Mouse (Mus musculus): ENCODE data around the gene Mrpl17. TPM values are rescaled to one million over a fixed set of nuclear protein-coding genes. Genes with fewer than 3 reads are reported as not detected.
"Not testable (repeated sequence)": the region's sequence is repeated elsewhere in the genome, so short reads cannot be mapped to it uniquely, and the experiment has no call there.

Mrpl17 gene
- total RNA-seq (2021): 100 to 1,000 TPM in 1 of 2 experiments, 10 to 100 TPM in 1; 98.2 to 104 TPM
- long read RNA-seq, experiment 1, full-length matches to known transcripts: 142 of 147 reads
- long read RNA-seq, experiment 1, partial matches to known transcripts: 1 of 147 reads
- long read RNA-seq, experiment 1, other reads (novel, unspliced or antisense): 4 of 147 reads
- long read RNA-seq, experiment 2, full-length matches to known transcripts: 115 of 117 reads
- long read RNA-seq, experiment 2, partial matches to known transcripts: 0 of 117 reads
- long read RNA-seq, experiment 2, other reads (novel, unspliced or antisense): 2 of 117 reads

DNA sequence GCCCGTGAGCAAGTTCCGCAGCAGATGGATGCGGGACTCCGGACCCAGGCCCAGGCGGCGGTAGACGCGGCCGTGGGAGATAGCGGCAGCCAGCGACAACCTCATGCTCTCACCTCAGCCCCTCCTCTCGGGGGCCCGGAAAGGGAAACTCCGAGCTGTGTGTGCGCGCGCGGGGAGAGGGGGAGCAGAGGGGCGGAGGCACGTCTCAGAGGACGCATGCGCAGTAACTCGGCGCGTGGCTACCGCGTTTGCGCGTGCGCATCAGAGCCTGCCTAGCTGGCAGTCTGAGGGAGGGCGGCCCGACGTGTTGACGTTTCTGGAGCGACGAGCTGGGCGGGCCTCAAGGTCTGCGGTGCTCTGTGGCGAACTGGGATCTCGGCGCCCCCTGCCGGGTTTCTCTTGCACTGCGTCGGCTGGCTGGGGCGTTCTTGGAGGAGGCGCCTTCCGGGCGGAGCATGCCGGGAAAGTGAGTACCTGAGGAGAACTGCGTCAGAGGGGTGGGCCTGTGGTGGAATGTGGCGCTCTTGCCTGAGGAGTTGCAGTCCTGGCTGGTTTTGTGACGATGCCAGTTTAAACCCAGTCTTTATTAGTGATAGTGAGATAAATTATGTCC lies at the start of gene Mrpl17:
Gene Mrpl17, minus strand, starts transcription at position 223 of the 613 bp plus-strand sequence.
- DNase-seq: peak; percentile 100

DNA sequence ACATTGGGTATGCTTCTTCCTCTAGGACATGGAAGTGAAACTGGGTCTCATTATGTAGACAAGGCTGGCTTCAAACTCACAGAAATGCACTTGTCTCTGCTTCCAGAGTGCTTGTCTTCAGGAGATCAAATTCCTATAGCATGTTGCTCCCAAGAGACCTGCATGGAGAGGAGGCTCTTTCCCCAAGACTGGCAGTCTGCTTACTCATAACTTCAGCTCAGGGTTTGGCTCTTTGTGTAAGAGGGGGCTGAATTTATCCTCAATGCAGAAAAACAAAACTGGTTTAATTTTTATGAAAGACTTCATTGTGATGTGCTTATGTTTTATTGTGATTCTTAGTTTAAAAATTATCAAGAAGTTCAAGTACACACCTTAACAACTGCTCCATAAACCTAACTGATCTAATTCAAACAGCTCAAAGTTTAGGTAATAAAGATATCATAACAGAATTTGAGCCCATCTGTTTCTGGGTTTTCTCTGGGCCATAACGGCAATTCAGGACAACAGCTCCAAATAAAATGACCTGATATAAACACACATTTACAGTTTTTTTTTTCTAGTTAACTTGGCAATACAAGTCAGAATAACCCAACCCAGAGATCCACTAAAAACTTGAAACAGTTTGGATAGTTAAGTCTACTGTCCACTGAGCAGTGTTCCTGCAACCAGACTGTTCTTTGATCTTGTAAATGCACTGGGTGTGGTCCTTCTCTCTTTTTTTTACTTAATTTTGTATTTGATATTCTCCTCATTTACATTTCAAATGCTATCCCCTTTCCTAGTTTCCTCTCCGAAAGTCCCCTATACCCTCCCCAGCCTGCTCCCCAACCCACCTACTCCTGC lies 45.0 kb upstream of the Mrpl17 start:
- not testable (repeated sequence) for DNase-seq

DNA sequence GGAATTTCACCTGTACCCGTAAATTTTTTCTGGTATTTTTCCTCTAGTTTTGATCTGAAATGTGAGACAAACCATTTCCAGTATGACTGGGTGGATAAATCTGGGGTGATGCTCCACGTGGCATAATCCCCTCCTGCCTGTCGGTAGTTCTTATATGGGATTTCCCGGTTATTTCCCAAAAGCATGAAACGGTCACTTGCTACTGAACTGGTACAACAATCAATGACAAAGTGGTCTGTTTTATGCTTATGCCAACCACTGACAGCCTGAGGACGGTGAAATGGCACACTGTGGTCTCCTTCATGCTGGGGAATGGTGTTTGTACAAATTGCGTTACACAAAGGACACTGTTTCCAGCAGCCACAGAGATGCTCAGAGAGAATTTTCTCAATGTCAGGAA lies 13.4 kb upstream of the Mrpl17 start:
- no peak for DNase-seq

DNA sequence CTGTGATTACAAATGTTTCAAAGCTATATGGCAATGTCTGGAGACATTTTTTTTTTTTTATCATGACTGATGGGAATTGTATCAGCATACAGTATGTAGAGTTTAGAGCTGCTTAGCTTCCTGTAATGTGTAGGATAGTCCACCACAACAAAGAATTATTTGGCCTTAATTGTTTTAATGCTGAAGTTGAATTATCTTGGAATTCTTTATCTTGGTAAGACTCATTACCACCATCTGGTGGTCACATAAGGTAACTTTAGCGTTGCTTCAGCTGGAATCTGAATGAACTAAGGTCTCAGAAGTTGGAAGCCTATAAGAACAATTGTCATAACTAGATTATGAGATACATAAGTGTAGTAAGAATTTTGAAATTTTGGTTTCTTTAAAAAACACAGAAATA lies 7.6 kb upstream of the Mrpl17 start:
- DNase-seq: no peak

DNA sequence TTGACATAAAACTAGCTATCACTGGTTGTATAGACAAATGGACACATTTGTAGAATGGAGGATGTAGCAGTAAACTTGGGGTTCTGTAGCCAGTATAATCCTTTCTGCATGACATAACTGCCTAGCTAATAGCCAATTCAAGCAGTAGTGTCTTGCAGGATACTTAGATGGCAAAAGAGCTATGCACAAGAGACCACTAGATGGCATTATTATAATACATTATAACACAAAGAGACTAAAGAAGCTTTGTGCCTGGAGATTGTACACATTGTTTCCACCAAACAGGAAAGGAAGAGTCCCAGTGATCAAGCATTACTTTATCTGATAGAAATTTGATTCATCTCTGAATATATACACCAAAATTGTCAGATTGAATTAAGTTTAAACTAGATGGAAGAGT lies 5.8 kb upstream of the Mrpl17 start:
- no peak for DNase-seq

DNA sequence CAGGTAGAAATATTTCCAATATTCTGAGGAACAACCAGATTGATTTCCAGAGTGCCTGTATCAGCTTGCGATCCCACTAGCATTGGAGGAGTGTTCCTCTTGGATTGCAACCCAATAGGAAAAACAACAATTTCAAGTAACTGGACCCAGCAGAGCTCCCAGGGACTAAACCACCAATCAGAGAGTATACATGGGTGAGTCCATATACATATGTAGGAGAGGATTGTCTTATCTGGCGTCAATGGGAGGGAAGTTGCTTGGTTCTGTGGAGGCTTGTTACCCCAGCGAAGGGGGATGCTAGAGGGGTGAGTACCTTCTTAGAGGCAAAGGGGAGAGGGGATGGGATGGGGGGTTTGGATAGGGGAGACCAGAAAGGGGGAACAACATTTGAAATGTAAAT lies 2.4 kb upstream of the Mrpl17 start:
- DNase-seq: no peak

DNA sequence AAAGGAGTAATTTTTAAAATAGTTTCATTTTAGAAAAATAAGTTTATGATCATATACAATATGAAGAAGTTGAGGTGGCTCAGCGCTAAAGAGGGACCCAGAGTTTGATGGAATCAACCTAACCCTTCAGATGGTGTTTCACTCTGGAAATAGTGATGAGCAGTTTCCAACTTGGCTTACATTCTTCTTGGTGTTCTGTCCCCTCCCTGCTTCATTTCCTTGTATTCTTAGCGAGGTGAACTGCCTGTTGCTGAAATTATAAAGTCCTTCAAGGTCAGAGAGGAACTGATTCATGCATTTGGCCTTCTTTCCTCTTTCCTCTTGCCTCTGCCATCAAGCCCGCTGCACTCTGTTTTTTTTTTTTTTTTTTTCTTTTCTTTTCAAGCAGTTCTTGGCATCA lies 1.7 kb upstream of the Mrpl17 start:
- no peak for DNase-seq

DNA sequence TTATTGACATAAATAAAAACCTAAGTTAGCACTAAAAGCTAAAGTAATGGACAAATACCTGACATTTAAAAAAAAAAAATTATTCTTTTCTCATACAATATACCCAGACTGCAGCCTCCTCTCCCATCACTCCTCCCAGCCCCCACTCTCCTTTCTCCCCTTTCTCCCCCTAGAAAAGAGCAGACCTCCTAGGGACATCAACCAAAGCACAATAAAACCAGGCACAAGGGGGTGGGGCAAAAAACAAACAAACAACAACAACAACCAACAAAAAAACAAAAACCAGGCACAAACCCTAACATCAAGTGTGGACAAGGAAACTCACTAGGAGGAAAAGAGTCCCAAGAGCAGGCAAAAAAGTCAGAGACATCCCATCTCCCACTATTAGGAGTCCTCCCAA lies 617 bp upstream of the Mrpl17 start:
- no peak for DNase-seq

DNA sequence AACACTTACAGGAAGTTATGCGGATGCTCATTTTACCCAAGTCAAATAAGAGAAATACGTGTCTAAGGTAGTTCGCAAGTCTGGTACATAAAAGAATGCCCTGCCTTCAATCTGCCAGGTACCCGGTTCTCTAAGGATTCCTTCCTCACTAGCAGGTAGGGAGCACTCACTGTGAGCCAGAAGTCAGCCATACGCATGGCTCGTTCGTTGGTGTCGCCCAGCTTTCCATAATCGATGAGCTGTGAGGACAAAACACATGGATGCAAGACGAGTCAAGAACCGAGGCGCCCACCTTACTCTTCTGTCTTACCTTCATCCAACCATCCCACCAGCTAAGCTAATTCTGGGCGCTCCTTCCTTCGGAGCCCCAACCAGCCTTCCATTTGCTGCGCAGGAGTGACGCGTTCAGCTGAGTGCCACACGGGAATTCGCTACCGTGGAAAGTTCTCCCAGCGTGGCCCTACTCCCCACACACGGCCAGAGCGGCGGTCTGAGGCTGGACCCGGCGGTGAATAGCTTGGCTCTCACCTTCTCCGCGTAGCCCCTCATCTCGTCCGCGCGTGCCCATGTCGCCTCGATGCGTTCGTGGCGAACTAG lies 521 bp downstream of the Mrpl17 start:
- no peak for DNase-seq

DNA sequence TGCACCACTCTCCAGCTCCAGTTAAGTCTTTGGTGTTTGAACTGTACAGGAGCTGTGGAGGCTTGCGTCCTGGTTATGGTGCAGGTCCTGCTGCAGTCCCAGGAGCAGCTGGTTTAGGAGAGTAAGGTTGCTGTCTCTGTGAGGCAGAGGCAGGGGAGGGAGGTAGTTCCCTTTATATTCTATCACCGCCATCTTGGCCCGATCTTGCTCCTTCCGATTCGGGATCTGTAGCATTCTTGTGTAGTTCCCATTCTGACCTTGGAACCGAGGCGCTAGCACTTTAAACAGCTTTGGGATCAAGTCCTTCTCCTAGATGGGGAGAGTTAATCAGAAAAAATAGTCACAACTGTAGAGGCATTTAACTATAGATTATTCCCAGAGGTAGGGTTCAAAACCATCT lies 1.1 kb downstream of the Mrpl17 start:
- DNase-seq: no peak

DNA sequence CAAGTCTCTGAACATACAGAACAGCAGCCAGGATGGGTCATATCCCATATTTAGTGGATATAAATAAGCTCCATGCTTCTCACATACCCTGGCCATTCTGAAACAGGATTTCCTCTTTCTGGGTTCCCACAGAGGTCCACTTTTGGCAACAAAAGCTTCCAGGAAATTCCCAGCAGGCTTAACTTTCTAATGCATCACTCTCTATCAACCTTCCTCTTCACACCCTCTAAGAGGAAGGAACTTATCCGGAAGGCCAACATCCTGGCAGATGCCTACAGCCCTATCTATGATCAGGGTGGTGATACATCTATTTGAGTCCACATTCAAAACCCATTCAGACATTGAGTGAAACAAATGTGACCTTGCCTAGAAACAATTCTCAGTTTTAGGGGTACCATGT lies 2.5 kb downstream of the Mrpl17 start:
- DNase-seq: no peak

DNA sequence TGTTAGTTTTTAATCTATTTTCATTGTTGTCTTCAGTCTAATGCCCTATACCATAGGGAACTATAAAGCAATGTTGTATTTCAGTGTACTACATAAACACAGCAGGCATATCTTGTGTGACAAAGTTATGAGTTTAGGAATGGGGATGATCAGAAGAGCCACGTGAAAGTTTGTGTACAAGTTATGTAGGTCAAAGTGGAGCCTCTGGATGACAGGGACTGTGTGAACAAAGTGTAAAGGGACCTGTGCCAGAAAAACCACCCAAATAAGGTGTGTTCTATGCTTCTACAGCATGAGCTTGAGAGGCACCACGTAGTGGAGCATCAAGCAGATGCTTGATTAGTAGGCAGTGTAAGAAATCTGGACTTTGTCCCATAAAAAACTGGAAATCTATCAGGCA lies 4.2 kb downstream of the Mrpl17 start:
- DNase-seq: no peak

DNA sequence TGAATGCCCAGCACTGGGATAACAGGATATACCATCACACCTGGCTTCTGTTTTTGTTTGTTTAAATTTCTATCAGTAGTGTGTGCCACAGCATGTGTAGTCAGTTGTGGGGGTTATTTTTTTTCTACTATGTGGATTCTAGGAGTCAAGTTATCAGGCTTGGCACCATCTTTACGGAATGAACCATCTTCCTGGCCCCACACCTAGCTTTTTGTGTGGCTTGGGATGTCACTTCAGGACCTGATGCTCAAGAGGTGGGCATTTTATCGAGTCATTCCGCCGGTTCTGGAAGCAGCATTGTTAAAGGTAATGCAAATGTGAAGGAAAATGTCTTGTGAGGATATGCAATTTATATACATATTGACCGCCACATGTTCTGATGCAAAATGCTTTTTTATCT lies 4.8 kb downstream of the Mrpl17 start:
- DNase-seq: no peak

DNA sequence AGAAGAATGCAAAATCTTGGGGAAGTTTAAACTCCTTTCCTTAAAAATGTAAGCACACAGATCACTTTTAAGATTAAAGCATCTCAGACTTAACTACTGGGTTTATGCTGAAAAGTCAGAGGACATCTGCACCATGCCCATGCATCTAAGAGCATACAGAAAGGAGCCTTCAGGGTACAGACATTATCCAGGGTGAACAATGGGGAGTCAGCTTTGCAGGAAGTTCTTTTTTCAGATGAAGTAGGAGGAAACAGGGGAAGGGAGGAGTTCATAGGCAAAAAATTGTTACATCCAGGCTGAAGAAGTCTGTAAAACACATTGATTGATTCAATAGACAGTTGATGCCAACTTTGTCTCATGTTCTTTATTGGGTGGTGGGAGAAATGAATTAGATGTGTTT lies 7.5 kb downstream of the Mrpl17 start:
- no peak for DNase-seq

DNA sequence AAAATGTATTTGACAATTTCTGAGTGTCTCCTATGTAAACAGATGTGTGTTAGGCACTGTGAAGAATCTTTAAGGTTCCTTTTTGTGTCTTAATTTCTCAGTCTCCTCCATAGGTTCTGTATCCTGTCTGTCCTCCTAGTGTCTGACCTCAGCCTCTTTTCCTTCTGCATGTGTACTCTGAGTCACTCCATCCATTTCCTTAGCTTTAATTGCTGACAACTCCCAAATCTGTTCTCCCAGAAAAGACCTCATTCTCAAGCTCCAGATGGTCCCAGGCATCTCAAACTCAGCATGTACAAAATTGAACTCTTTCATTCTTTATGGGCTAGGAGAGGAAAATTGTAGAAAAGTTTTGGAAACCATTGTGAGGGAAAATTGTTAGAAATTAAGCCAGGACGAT lies 8.1 kb downstream of the Mrpl17 start:
- no peak for DNase-seq

DNA sequence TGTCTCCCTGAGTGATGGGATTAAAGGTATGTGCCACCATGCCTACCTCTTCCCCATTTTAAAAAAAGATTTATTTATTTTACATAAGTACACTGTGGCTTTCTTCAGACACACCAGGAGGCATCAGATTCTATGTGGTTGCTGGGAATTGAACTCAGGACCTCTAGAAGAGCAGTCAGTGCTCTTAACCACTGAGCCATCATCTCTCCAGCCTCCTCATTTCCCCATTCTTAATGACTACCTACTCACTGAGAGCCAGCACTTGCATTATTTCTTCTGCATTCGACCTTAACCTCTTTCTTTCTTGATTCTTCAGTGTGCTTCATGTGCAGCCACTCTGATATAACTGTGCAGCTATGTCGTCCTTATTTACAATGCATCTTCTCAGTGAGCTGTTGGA lies 8.6 kb downstream of the Mrpl17 start:
- no peak for DNase-seq

DNA sequence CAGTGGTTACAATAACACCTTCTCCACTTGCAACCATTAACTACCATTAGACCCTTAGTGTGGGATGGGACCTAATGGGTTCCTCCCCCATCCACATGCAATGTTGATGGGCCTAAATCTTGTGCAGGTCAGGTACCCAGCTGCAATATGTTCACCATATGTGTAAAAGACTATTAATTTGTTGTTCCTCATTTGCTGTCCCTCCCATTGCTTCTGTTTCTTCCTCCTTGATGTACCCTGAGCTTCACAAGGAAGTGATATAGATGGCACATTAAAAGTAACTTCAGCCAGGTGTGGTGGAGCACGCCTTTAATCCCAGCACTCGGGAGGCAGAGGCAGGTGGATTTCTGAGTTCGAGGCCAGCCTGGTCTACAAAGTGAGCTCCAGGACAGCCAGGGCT lies 13.9 kb downstream of the Mrpl17 start:
- DNase-seq: no peak

DNA sequence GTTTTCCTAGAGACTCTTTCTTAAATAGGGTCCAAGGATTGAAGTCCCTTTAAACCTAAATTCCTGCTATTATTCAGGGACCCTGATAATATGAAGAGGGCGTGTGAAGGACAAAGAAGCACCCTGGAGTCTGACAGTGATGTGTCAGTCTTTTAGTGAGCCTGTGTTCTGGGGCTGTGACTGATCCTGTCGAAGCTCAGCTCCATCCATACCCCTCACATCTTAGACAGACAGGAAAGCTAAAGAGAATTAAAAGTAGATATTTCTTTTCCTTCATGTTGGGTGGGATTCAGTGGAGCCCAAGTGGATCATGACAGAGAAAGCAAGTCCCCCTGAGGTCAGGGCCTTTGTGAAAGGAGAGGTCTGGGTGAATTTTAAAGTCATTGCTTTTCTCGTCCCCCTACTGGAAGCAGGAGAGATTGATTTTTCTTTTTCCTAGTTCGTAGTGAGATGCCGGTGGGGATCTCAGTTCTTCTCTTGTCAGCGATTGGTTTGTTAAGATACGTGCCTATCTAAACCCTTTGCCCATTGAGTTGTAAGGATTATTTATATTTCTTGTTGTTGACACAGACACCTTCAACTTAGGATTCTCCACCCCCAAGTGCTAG lies 15.0 kb downstream of the Mrpl17 start:
- DNase-seq: no peak

DNA sequence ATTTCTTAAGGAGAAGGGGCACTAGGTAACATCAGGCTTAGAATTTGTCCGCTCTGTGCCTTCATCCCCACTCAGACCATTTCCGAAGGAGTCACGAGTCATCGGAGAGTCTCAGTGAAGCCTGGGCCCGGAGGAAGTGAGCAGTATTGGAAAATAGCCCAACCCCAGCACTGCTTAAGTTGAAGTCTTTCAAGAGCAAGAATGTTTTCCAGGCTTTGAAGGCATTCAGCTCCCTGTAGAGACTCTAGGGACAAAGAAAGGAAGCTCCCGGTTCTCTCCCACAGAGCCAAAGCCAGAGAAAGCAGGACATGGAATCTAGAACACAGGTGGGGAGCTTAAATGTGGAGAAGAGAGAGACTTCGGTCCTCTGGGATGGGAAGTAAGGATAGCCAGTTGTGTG lies 17.2 kb downstream of the Mrpl17 start:
- peak; percentile 33 for DNase-seq

DNA sequence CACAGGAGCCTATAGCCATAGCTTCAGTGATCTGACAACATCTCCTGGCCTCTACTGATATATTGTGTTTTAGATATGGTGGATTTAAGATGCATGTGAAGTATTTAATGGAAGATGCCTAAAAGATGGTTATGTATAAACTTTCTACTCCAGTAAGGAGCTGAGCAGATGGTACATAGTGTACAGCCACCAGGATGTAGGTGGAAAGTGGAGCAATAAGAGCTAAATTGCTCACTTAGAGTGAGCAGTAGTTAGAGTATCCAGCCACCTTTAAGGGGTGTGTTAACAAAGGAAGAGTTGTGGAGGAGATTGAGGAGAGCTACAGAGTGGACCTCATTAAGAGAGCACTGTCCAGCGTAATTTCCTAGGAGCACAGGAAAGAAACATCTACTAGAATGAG lies 19.8 kb downstream of the Mrpl17 start:
- DNase-seq: no peak

DNA sequence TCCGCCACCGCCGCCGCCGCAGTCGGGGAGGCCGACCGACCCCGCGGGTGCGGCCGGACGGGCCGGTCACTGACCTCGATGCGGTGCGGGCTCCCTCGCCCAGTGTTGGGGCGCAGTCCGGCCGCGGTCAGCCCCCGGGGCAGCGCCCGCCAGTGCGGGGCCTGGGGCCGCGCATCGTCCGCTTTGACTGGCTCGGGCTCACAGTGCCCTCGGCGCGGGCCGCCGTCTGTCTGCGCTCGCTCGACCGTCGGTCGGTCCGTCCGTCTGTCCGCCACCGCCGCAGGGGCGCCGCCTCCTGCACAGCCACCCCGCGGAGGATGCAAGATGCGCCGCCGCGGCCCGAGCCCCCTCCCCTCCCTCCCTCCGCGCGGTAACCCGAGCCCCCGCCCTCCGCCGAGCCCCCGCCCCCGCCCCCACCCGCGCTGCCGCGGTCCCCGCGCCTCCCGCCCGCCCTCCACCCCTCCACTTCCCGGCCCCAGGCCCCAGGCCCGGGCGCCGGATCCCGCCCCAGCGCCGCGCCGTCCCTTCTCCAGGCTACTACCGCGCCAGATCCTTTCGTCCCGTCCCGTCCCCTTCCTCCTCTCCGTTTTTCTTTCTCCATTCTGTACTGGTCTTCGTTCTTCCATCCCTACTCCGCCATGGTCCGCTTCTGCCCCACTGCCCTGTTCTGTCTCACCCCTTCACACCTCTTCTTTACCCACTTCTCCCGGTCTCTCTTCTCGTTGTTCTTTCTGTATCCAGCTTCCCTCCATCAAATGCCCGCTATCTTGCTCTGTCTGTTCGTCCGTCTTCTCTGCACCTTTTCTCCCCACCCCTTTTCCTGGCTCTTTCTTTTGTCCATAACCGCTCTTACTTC lies 23.4 kb downstream of the Mrpl17 start, which contains the start of gene Dchs1:
Gene Dchs1, minus strand, starts transcription at position 370 of the 856 bp plus-strand sequence.
- peak; percentile 15 for DNase-seq

Data from gastrocnemius, postnatal 25 days (tissue).